Mouse (Mus musculus): ENCODE data around the gene Slc20a1.

Slc20a1 gene

GRCm38 (mm10) chr2:129227011-129227529 lies 28.5 kb downstream of the Slc20a1 start:
- DNase-seq (ENCODE audit: low spot score in 2 of 2) = no peak

DNA sequence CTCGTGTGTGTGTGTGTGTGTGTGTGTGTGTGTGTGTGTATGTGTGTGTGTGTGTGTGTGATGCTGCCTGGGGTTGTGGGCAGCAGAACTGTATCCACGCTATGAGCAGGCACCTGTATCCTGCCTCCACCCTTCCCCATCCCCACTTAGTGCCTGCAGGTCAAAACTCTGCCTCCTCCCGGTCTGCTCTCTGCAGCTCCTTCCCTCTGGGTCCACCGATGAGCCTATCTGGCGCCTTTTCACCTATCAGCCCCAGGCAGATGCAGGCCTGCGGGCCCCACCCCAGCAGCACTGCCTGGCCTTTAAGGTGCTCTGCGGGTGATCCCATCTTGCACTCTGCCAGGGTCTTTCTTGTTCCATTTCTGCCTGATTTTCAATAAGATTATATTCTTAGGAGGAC lies 29.1 kb downstream of the Slc20a1 start:
- no peak for DNase-seq (ENCODE audit: low spot score in 2 of 2)

GRCm38 (mm10) chr2:129228571-129228970 lies 30.0 kb downstream of the Slc20a1 start:
- DNase-seq (ENCODE audit: low spot score in 2 of 2) = no peak

GRCm38 (mm10) chr2:129229316-129229715 lies 30.8 kb downstream of the Slc20a1 start:
- no peak for DNase-seq (ENCODE audit: low spot score in 2 of 2)

- peak; percentile 89 to 93 for DNase-seq (ENCODE audit: low spot score in 2 of 2)
Observed at GRCm38 (mm10) chr2:129232023-129232422, 33.5 kb downstream of the Slc20a1 start.

- peak in 1 of 2 experiments; percentile 30 for DNase-seq (ENCODE audit: low spot score in 2 of 2)
Observed at GRCm38 (mm10) chr2:129232484-129232883, 33.9 kb downstream of the Slc20a1 start.

DNA sequence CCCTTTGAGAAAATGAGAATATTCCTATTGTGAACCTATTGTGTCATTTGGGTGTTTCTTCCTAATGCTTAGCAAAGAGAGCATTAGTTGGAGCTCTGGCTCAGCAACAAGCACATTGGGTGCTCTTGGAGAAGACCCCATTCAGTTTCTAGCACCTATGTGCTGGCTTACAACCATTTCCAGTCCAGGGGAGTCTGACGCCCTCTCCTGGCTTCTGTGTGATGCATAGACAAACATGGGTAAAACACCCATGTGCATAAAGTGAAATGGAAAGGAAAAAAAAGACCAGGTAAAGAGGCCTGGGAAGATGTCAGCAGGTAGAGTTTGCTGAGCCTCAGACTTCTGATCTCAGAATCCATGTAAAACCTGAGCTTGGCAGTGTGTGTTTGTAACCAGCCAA lies 34.7 kb downstream of the Slc20a1 start:
- no peak for DNase-seq (ENCODE audit: low spot score in 2 of 2)

- no peak for DNase-seq (ENCODE audit: low spot score in 2 of 2)
Observed at GRCm38 (mm10) chr2:129233803-129234477, 35.4 kb downstream of the Slc20a1 start.

- DNase-seq (ENCODE audit: low spot score in 2 of 2) = no peak
Observed at GRCm38 (mm10) chr2:129234731-129235130, 36.2 kb downstream of the Slc20a1 start.

DNA sequence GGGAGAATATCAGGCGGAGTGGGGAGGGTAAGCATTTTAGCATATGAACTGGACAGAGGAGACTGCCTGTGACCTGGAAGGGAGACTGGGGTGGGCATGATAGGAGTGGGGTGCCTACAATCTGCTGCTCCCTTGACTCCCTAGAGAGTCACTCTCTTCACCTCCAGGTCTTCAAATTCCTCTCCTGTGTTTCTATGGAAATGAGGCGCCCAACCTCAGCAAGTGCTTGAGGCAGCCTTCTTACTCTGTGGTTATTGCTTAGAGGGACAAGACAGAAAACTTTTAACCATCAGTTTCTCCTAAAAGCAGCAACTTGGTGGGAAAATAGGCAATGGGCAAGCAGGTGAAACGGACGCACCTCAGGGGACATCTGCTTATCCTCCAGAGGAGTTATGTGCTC lies 38.0 kb downstream of the Slc20a1 start:
- DNase-seq (ENCODE audit: low spot score in 2 of 2) = no peak

DNA sequence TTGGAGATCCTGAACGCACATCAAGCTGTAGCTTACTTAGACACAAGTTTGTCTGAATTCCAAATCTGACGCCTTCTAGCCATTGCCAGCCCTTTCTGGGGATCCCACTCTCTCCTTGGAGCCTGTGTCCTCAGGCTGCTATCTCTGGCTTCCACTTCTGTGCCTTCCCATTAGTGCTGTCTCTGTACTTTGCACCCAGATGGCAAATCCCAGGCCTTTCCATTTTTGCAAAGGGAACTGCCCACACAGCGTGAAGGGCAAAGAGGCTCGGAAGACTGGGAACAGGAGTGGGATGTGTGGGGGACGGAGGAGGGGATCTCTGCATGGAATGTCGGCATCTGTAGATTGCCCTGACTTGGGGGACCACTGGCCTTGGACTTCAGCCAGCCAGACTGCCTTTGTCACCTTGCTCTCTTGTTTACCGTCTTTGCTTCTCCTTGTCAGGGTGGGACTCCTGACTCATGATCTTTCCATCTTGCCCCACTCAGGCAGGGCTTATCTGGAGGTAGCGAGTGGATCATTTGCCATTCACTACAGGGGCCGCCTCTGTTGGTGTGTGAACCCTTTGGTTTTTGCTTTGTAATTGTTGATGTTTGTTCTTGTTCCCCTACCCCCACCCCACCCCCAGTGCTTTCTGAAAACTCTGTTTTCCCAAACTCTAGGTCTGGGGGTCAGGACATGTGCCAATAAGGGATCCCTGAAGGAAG lies 42.3 kb downstream of the Slc20a1 start:
- DNase-seq (ENCODE audit: low spot score in 2 of 2) = peak; percentile 42 to 56

- no peak for DNase-seq (ENCODE audit: low spot score in 2 of 2)
Observed at GRCm38 (mm10) chr2:129241845-129242833, 43.6 kb downstream of the Slc20a1 start.

GRCm38 (mm10) chr2:129243005-129243404 lies 44.4 kb downstream of the Slc20a1 start:
- DNase-seq (ENCODE audit: low spot score in 2 of 2) = no peak

GRCm38 (mm10) chr2:129243786-129244185 lies 45.2 kb downstream of the Slc20a1 start:
- DNase-seq (ENCODE audit: low spot score in 2 of 2) = peak in 1 of 2 experiments; percentile 41

DNA sequence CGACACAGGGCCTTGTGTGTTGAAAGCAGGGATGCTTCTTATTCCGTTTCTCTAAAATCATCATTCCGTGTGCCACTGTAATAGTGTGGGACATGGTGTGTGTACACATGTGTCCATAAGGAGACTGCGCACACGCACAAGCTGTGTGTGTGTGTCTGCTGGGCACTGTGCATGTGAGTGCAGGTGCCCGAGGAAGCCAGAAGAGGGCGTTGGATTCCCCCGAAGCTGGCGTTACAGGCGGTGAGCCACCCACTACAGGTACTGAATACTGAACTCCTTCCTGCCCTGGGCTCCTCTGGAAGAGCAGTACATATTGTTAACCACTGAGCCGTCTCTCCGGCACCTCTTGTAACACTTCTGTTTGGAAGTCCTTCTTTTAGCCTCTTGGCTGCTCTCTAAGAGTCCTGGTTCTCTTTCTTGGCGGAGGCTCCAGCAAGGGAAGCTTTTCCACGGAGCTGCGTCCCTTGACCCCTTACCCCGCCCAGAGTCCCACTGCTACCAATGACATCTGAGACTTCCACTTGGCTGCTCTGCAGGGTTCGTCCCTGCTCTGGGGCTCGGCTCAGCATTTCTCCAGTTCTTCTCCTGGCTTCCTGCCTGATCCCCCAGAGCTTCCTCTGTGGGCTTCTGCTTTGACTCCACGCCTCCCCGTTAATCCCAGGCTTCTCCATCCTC lies 46.0 kb downstream of the Slc20a1 start:
- no peak for DNase-seq (ENCODE audit: low spot score in 2 of 2)

- no peak for DNase-seq (ENCODE audit: low spot score in 2 of 2)
Observed at GRCm38 (mm10) chr2:129245618-129246017, 47.1 kb downstream of the Slc20a1 start.

DNA sequence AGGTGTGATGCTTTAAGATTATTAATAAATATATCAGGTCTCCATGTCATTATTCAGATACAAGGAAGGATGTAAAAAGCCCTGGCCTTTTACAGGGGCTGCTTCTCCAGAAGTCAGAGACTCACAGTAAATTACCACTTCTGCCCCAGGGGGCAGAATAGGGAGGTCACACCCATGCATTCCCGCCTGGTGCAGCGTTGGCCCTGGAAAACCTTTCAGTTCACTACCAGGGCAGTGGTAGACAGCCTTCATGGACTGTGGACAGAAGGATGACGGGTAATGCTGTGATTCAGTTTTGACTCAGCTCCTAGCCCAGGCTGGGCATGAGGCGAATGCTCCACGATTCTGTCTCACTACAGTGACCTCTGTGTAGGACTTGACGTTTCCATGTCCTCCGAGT lies 47.9 kb downstream of the Slc20a1 start:
- DNase-seq (ENCODE audit: low spot score in 2 of 2) = no peak

DNA sequence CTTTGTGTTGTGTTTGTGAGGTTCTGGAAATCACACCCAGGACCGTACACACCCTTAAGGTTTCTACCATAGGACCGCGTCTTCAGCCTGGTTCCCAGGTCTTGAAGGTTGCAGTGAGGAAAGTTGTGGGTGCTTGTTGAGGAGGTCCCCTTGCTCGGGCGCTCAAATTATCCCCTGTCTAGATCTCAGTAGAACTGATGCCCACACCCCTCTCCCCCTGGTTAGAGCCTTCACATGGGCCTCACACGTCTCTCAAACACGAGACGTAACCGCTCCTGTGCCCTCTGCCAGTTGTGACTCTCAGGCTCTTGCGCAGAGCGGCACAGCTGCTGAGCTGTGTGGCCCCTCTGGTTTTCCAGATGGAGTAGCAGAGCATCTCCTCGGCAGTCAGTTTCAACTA lies 48.4 kb downstream of the Slc20a1 start:
- no peak for DNase-seq (ENCODE audit: low spot score in 2 of 2)

GRCm38 (mm10) chr2:129247707-129248121 lies 49.1 kb downstream of the Slc20a1 start:
- no peak for DNase-seq (ENCODE audit: low spot score in 2 of 2)

DNA sequence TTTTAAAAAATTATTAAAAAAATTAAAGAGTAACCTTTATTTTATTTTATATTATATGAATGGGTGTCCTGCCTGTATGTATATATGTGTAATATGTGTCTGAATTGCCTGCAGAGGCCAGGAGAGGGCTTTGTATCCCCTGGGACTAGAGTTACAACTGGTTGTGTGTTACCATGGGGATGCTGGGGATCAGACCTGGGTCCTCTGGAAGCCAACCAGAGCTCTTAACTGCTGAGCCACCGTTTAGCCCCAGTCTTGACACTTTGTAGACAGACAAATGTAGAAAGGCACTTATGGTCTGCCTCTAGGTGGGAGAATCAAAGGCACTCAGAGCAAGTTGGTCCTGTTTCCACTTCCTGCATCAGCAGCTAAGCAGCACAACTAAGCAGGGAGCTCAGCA lies 50.8 kb downstream of the Slc20a1 start:
- no peak for DNase-seq (ENCODE audit: low spot score in 2 of 2)
